Mouse (Mus musculus) MEL (cell line): ENCODE data around the gene Gm12169. TPM values are rescaled to one million over a fixed set of nuclear protein-coding genes. Genes with fewer than 3 reads are reported as not detected.

Source experiments
- DNase-seq: peaks from one replicate; pipeline ENCODE4 v3.0.0; 2011; ENCODE audit warnings: low read depth, low spot score
- H3K27ac ChIP-seq: 2 replicates; pipeline ENCODE4 v1.5.1; 2012; ENCODE audit warnings: low read depth, mild to moderate bottlenecking, control low read depth, low read length, moderate library complexity; ENCODE audit not compliant: control insufficient read depth
- H3K27me3 ChIP-seq, 2 experiments: fragments of 150-350 bp in 1 of 2; sonication (generic) in 1 of 2; 2 replicates each; pipeline ENCODE4 v1.6.1; 2012; ENCODE audit warnings: low read length in 2 of 2, mild to moderate bottlenecking in 2 of 2, improper control_type of control experiment in 1 of 2, moderate library complexity in 1 of 2; ENCODE audit not compliant: insufficient read depth in 2 of 2, control insufficient read depth in 1 of 2
- H3K36me3 ChIP-seq, 2 experiments: 2 replicates each; pipeline ENCODE4 v1.6.1; 2012 to 2014; ENCODE audit warnings: low read length in 2 of 2, improper control_type of control experiment in 1 of 2, inconsistent platforms in 1 of 2, mild to moderate bottlenecking in 1 of 2; ENCODE audit not compliant: insufficient read depth in 2 of 2, control insufficient read depth in 1 of 2
- H3K4me1 ChIP-seq, 2 experiments: fragments of 150-350 bp in 1 of 2; sonication (generic) in 1 of 2; 2 replicates each; pipeline ENCODE4 v1.6.1; 2012; ENCODE audit warnings: low read length in 2 of 2, improper control_type of control experiment in 1 of 2, mild to moderate bottlenecking in 1 of 2; ENCODE audit not compliant: insufficient read depth in 2 of 2, control insufficient read depth in 1 of 2
- H3K4me3 ChIP-seq, 2 experiments: fragments of 150-350 bp in 1 of 2; sonication (generic) in 1 of 2; 2 replicates each; pipeline ENCODE4 v1.5.1; 2012; ENCODE audit warnings: low read depth in 2 of 2, low read length in 2 of 2, mild to moderate bottlenecking in 2 of 2, moderate library complexity in 2 of 2, control low read depth in 1 of 2, improper control_type of control experiment in 1 of 2; ENCODE audit not compliant: control insufficient read depth in 1 of 2, insufficient read depth in 1 of 2
- H3K79me2 ChIP-seq: 2 replicates; pipeline ENCODE4 v1.6.1; 2012; ENCODE audit warnings: mild to moderate bottlenecking, low read length, moderate library complexity; ENCODE audit not compliant: control insufficient read depth, poor library complexity, insufficient read depth
- H3K9ac ChIP-seq: 2 replicates; pipeline ENCODE4 v1.6.1; 2012; ENCODE audit warnings: low read depth, mild to moderate bottlenecking, control low read depth, low read length, moderate library complexity; ENCODE audit not compliant: control insufficient read depth, poor library complexity, severe bottlenecking
- H3K9me3 ChIP-seq: fragments of 150-350 bp; sonication (generic); replicated peaks from 2 replicates; pipeline ENCODE4 v1.6.1; 2012; ENCODE audit warnings: mild to moderate bottlenecking, low read length, improper control_type of control experiment, moderate library complexity; ENCODE audit not compliant: insufficient read depth
- CHD2 ChIP-seq: IDR thresholded peaks from 2 replicates; pipeline ENCODE4 v1.6.1; 2011; ENCODE audit warnings: low read length, improper control_type of control experiment
- CTCF ChIP-seq, 3 experiments: IDR thresholded peaks in 2 of 3; conservative IDR thresholded peaks in 1 of 3; 2 replicates each; pipeline ENCODE4 v1.5.1; 2011 to 2012; ENCODE audit warnings: low read length in 3 of 3, low read depth in 2 of 3, mild to moderate bottlenecking in 2 of 3, improper control_type of control experiment in 1 of 3, inconsistent platforms in 1 of 3, mixed read lengths in 1 of 3, moderate library complexity in 1 of 3; ENCODE audit not compliant: control insufficient read depth in 1 of 3, insufficient read depth in 1 of 3, poor library complexity in 1 of 3, severe bottlenecking in 1 of 3
- ELF1 ChIP-seq: IDR thresholded peaks from 2 replicates; pipeline ENCODE4 v1.6.1; 2014; ENCODE audit warnings: low read depth, mild to moderate bottlenecking, inconsistent platforms, low read length, improper control_type of control experiment, moderate library complexity
- EP300 ChIP-seq, 2 experiments: IDR thresholded peaks; 2 replicates each; pipeline ENCODE4 v1.6.1; 2011; ENCODE audit warnings: improper control_type of control experiment in 2 of 2, low read length in 2 of 2, low read depth in 1 of 2, mild to moderate bottlenecking in 1 of 2
- GATA1 ChIP-seq: IDR thresholded peaks from 2 replicates; pipeline ENCODE4 v1.6.1; 2011; ENCODE audit warnings: low read depth, low read length, improper control_type of control experiment
- MAFK ChIP-seq: IDR thresholded peaks from 2 replicates; pipeline ENCODE4 v1.6.1; 2011; ENCODE audit warnings: low read depth, mild to moderate bottlenecking, low read length, improper control_type of control experiment, borderline replicate concordance
- MXI1 ChIP-seq: IDR thresholded peaks from 2 replicates; pipeline ENCODE4 v1.6.1; 2011; ENCODE audit warnings: mild to moderate bottlenecking, low read depth, low read length, improper control_type of control experiment
- MYB ChIP-seq: IDR thresholded peaks from 2 replicates; pipeline ENCODE4 v1.6.1; 2011; ENCODE audit warnings: mild to moderate bottlenecking, low read depth, low read length, improper control_type of control experiment
- NRF1 ChIP-seq: IDR thresholded peaks from 2 replicates; pipeline ENCODE4 v1.6.1; 2014; ENCODE audit warnings: low read depth, mild to moderate bottlenecking, inconsistent platforms, low read length, improper control_type of control experiment, moderate library complexity; ENCODE audit not compliant: poor library complexity, insufficient read depth, severe bottlenecking
- POLR2A ChIP-seq, 2 experiments: IDR thresholded peaks; 2 replicates each; pipeline ENCODE4 v1.6.1; 2011 to 2012; ENCODE audit warnings: low read length in 2 of 2, mild to moderate bottlenecking in 2 of 2, control low read depth in 1 of 2, improper control_type of control experiment in 1 of 2, low read depth in 1 of 2, moderate library complexity in 1 of 2; ENCODE audit not compliant: control insufficient read depth in 1 of 2, insufficient read depth in 1 of 2, poor library complexity in 1 of 2
- POLR2AphosphoS2 ChIP-seq: IDR thresholded peaks from 2 replicates; pipeline ENCODE4 v1.6.1; 2011; ENCODE audit warnings: low read length, improper control_type of control experiment
- POLR2AphosphoS5 ChIP-seq: IDR thresholded peaks from 2 replicates; pipeline ENCODE4 v1.6.1; 2012; ENCODE audit warnings: low read depth, borderline replicate concordance, mild to moderate bottlenecking, inconsistent platforms, low read length, moderate library complexity, mixed read lengths
- TBP ChIP-seq: IDR thresholded peaks from 2 replicates; pipeline ENCODE4 v1.8.0; 2011; ENCODE audit warnings: low read depth, low read length, improper control_type of control experiment
- UBTF ChIP-seq: IDR thresholded peaks from 2 replicates; pipeline ENCODE4 v1.6.1; 2012; ENCODE audit warnings: low read depth, mild to moderate bottlenecking, inconsistent platforms, low read length, improper control_type of control experiment, moderate library complexity, borderline replicate concordance; ENCODE audit not compliant: insufficient read depth
- USF1 ChIP-seq: IDR thresholded peaks from 2 replicates; pipeline ENCODE4 v1.6.1; 2014; ENCODE audit warnings: low read depth, mild to moderate bottlenecking, inconsistent platforms, low read length, improper control_type of control experiment, moderate library complexity
- ZC3H11A ChIP-seq: IDR thresholded peaks from 2 replicates; pipeline ENCODE4 v1.6.1; 2012; ENCODE audit warnings: low read depth, mild to moderate bottlenecking, inconsistent platforms, low read length, improper control_type of control experiment
- ZKSCAN1 ChIP-seq: IDR thresholded peaks from 2 replicates; pipeline ENCODE4 v1.6.1; 2012; ENCODE audit warnings: low read depth, mild to moderate bottlenecking, inconsistent platforms, low read length, improper control_type of control experiment, moderate library complexity
- ZNF384 ChIP-seq: IDR thresholded peaks from 2 replicates; pipeline ENCODE4 v1.6.1; 2012; ENCODE audit warnings: low read depth, mild to moderate bottlenecking, inconsistent platforms, low read length, improper control_type of control experiment
- polyA plus RNA-seq, 2 experiments: library from polyadenylated mRNA; stranded (reverse) in 1 of 2; unstranded in 1 of 2; fragments of >175 nt in 1 of 2; fragments of >200 nt in 1 of 2; gene quantifications; 2 replicates each; pipeline versions ENCODE4 v1.2.1 to v1.2.4; 2012; ENCODE audit warnings: low replicate concordance in 2 of 2, low read depth in 1 of 2; ENCODE audit not compliant: insufficient read length in 2 of 2, insufficient read depth in 1 of 2, missing spikeins in 1 of 2
- total RNA-seq: library from RNA; depleted of rRNA; stranded (reverse); fragments of 300-350 nt; gene quantifications from 2 replicates; pipeline ENCODE4 v1.2.3, GENCODE M21; 2012

The Gm12169 gene
- total and polyA plus RNA-seq, 3 experiments = not detected

- H3K36me3 ChIP-seq = no peaks in the 10 kb centered on the region
- no peaks in the 10 kb centered on the region for H3K9me3 ChIP-seq
- no peak for TF ChIP-seq POLR2AphosphoS5
- no peak for DNase-seq
- H3K79me2 ChIP-seq = no peaks in the 10 kb centered on the region
- H3K27ac ChIP-seq = no peak overlapping the region
- H3K9ac ChIP-seq = no peak overlapping the region
- no peak overlapping the region for H3K4me3 ChIP-seq
- no peaks in the 10 kb centered on the region; a peak in 1 of 4 replicates for H3K27me3 ChIP-seq
- no peaks in the 10 kb centered on the region for H3K4me1 ChIP-seq
These were observed 54.8 kb downstream of the Gm12169 start for GRCm38 (mm10) chr11:46578771-46579281.

GRCm38 (mm10) chr11:46580428-46580827, 56.4 kb downstream of the Gm12169 start:
- H3K27me3 ChIP-seq = no peaks in the 10 kb centered on the region; a peak in 1 of 4 replicates
- DNase-seq = no peak
- no peaks in the 10 kb centered on the region for H3K79me2 ChIP-seq
- TF ChIP-seq MYB (no peak), MXI1 (no peak), USF1 (no peak), ZC3H11A (no peak), UBTF (no peak), GATA1 (no peak), EP300 (IDR thresholded peaks at IDR 0.05; ENCODE audit: low read depth in 1 of 2, low read length in 2 of 2) (no peak), ZKSCAN1 (no peak), CTCF (IDR thresholded peaks at IDR 0.05 in 2 of 3, conservative IDR thresholded peaks at IDR 0.05 in 1 of 3; ENCODE audit: control insufficient read depth in 1 of 3, insufficient read depth in 1 of 3, low read depth in 2 of 3, low read length in 3 of 3, poor library complexity in 1 of 3, severe bottlenecking in 1 of 3) (no peak), TBP (no peak), ZNF384 (no peak), POLR2A (IDR thresholded peaks at IDR 0.05; ENCODE audit: control insufficient read depth in 1 of 2, insufficient read depth in 1 of 2, low read depth in 1 of 2, low read length in 2 of 2, poor library complexity in 1 of 2) (no peak), MAFK (no peak), NRF1 (no peak), CHD2 (no peak), POLR2AphosphoS2 (no peak), ELF1 (no peak)
- H3K4me3 ChIP-seq = no peak overlapping the region
- H3K36me3 ChIP-seq = no peaks in the 10 kb centered on the region
- H3K27ac ChIP-seq = no peak overlapping the region
- H3K4me1 ChIP-seq = no peaks in the 10 kb centered on the region
- no peaks in the 10 kb centered on the region for H3K9me3 ChIP-seq
- H3K9ac ChIP-seq = no peak overlapping the region
